Mouse (Mus musculus) midbrain, embryonic 16.5 days (tissue): ENCODE measurements around the gene Spo11. TPM values are rescaled to one million over a fixed set of nuclear protein-coding genes. Genes with fewer than 3 reads are reported as not detected.
A peak's percentile ranks its signal among the peaks of the same experiment; 100 is the strongest.

Experiments used
- ATAC-seq: fragments of 200-750 bp; cut with Nextera tagmentation; 2 replicates; pipeline ENCODE4 v1.8.0; 2017; ENCODE audit warnings: moderate TSS enrichment
- H3K27ac ChIP-seq: fragments of 300-500 bp; sonication (generic); 2 replicates; pipeline ENCODE4 v1.5.1; 2014; ENCODE audit warnings: mild to moderate bottlenecking, low read length, mixed read lengths
- H3K27me3 ChIP-seq: fragments of 300-500 bp; sonication (generic); 2 replicates; pipeline ENCODE4 v1.6.1; 2014; ENCODE audit warnings: low read depth, low read length, mixed read lengths; ENCODE audit not compliant: control insufficient read depth, insufficient read depth
- H3K36me3 ChIP-seq: fragments of 300-500 bp; sonication (generic); 2 replicates; pipeline ENCODE4 v1.6.1; 2014; ENCODE audit warnings: mild to moderate bottlenecking, low read length, moderate library complexity, mixed read lengths; ENCODE audit not compliant: control insufficient read depth, insufficient read depth
- H3K4me1 ChIP-seq: fragments of 300-500 bp; sonication (generic); 2 replicates; pipeline ENCODE4 v1.6.1; 2014; ENCODE audit warnings: mild to moderate bottlenecking, low read length, mixed read lengths; ENCODE audit not compliant: control insufficient read depth, insufficient read depth
- H3K4me2 ChIP-seq: fragments of 300-500 bp; sonication (generic); 2 replicates; pipeline ENCODE4 v1.6.1; 2014; ENCODE audit warnings: mild to moderate bottlenecking, low read length, mixed read lengths
- H3K4me3 ChIP-seq: fragments of 300-500 bp; sonication (generic); 2 replicates; pipeline ENCODE4 v1.5.1; 2014; ENCODE audit warnings: low read depth, mild to moderate bottlenecking, low read length, moderate library complexity, mixed read lengths
- H3K9ac ChIP-seq: fragments of 300-500 bp; sonication (generic); 2 replicates; pipeline ENCODE4 v1.6.1; 2014; ENCODE audit warnings: low read depth, low read length, mixed read lengths
- H3K9me3 ChIP-seq: fragments of 300-500 bp; sonication (generic); replicated peaks from 2 replicates; pipeline ENCODE4 v1.6.1; 2014; ENCODE audit warnings: mild to moderate bottlenecking, low read length, mixed read lengths; ENCODE audit not compliant: control insufficient read depth, poor library complexity, severe bottlenecking
- WGBS: fragments of 180-500 bp; shearing (Covaris S2); extraction: QIAGEN DNeasy Blood & Tissue Kit; methylation state at CpG from one replicate; pipeline ENCODE4 v1.1.7; 2014; 5-methylcytosine and 5-hydroxymethylcytosine counted together
- polyA plus RNA-seq: library from polyadenylated mRNA; unstranded; fragments of >200 nt; fragmentation: Nextera tagmentation; extraction: Ambion mirVana; gene quantifications from 2 replicates; pipeline ENCODE4 v1.2.1, GENCODE M21; 2015

Gene Spo11
- polyA plus RNA-seq, 1 experiment from 2014 or later = 1.0 TPM

- Histone ChIP-seq H3K4me2 (no peak overlapping the region), H3K4me1 (peaks cover 5% of the 10 kb centered on the region; the same call in 1 of the 2 replicates), H3K36me3 (no peaks in the 10 kb centered on the region), H3K9ac (no peak overlapping the region), H3K9me3 (no peaks in the 10 kb centered on the region; the same call in 1 of the 2 replicates), H3K27ac (no peak overlapping the region), H3K27me3 (no peaks in the 10 kb centered on the region), H3K4me3 (no peak overlapping the region)
- ATAC-seq = no peak
- 26% methylated on average over 11 of the region's 11 CpGs for WGBS
Measured at GRCm38 (mm10) chr2:172950722-172951121, 26.8 kb upstream of the Spo11 start.

GRCm38 (mm10) chr2:172951976-172952375 is 25.5 kb upstream of the Spo11 start:
- Histone ChIP-seq H3K36me3 (no peaks in the 10 kb centered on the region), H3K4me1 (peaks cover 5% of the 10 kb centered on the region; the same call in 1 of the 2 replicates), H3K27me3 (no peaks in the 10 kb centered on the region), H3K9ac (no peak overlapping the region), H3K4me2 (no peak overlapping the region), H3K27ac (no peak overlapping the region), H3K4me3 (no peak overlapping the region), H3K9me3 (peaks cover 5% of the 10 kb centered on the region; the same call in 1 of the 2 replicates)
- 88% methylated on average over 2 of the region's 2 CpGs for WGBS
- no peak for ATAC-seq

- Histone ChIP-seq H3K9me3 (peaks cover 5% of the 10 kb centered on the region; the same call in 1 of the 2 replicates), H3K27me3 (no peaks in the 10 kb centered on the region), H3K36me3 (no peaks in the 10 kb centered on the region), H3K4me1 (no peaks in the 10 kb centered on the region; the same call in 1 of the 2 replicates), H3K4me3 (no peak overlapping the region), H3K9ac (no peak overlapping the region), H3K27ac (no peak overlapping the region), H3K4me2 (no peak overlapping the region)
- 7% methylated on average over 5 of the region's 5 CpGs for WGBS
- 0 out of 2 replicates have a peak, but pooled peaks have one; percentile 56 for ATAC-seq
Measured at GRCm38 (mm10) chr2:172958579-172958978, 18.9 kb upstream of the Spo11 start.

- Histone ChIP-seq H3K36me3 (no peaks in the 10 kb centered on the region), H3K27me3 (no peaks in the 10 kb centered on the region), H3K9me3 (peaks cover 5% of the 10 kb centered on the region; the same call in 1 of the 2 replicates), H3K4me1 (no peaks in the 10 kb centered on the region; the same call in 1 of the 2 replicates), H3K9ac (no peak overlapping the region), H3K4me3 (no peak overlapping the region), H3K4me2 (no peak overlapping the region), H3K27ac (no peak overlapping the region)
- WGBS = 51% methylated on average over 13 of the region's 13 CpGs
- no peak for ATAC-seq
Measured at GRCm38 (mm10) chr2:172959006-172959768, 18.3 kb upstream of the Spo11 start.

GRCm38 (mm10) chr2:172960350-172960749 is 17.1 kb upstream of the Spo11 start:
- Histone ChIP-seq H3K27ac (no peak overlapping the region), H3K9ac (no peak overlapping the region), H3K4me2 (no peak overlapping the region), H3K36me3 (no peaks in the 10 kb centered on the region), H3K4me1 (no peaks in the 10 kb centered on the region; the same call in 1 of the 2 replicates), H3K4me3 (no peak overlapping the region), H3K9me3 (peaks cover 5% of the 10 kb centered on the region; the same call in 1 of the 2 replicates), H3K27me3 (no peaks in the 10 kb centered on the region)
- no peak for ATAC-seq
- 91% methylated on average over 3 of the region's 3 CpGs for WGBS

- H3K27me3 ChIP-seq = no peaks in the 10 kb centered on the region
- ATAC-seq = no peak
- H3K36me3 ChIP-seq = no peaks in the 10 kb centered on the region
- 35% methylated on average over 6 of the region's 6 CpGs for WGBS
- no peak overlapping the region for H3K27ac ChIP-seq
- no peaks in the 10 kb centered on the region; the same call in 1 of the 2 replicates for H3K4me1 ChIP-seq
- no peak overlapping the region for H3K4me2 ChIP-seq
- no peak overlapping the region for H3K9ac ChIP-seq
- no peak overlapping the region for H3K4me3 ChIP-seq
- H3K9me3 ChIP-seq = 0 out of 2 replicates have a peak, but pooled peaks cover 1% of the 10 kb centered on the region
Measured at GRCm38 (mm10) chr2:172961211-172961610, 16.3 kb upstream of the Spo11 start.

GRCm38 (mm10) chr2:172965249-172965648 is 12.3 kb upstream of the Spo11 start:
- Histone ChIP-seq H3K36me3 (no peaks in the 10 kb centered on the region), H3K27ac (no peak overlapping the region), H3K4me3 (no peak overlapping the region), H3K27me3 (no peaks in the 10 kb centered on the region), H3K4me2 (no peak overlapping the region), H3K9ac (no peak overlapping the region), H3K9me3 (no peaks in the 10 kb centered on the region), H3K4me1 (no peaks in the 10 kb centered on the region)
- 43% methylated on average over 11 of the region's 11 CpGs for whole genome bisulfite sequencing
- no peak for ATAC-seq

- Histone ChIP-seq H3K4me2 (no peak overlapping the region), H3K27me3 (no peaks in the 10 kb centered on the region), H3K9me3 (no peaks in the 10 kb centered on the region), H3K4me3 (no peak overlapping the region), H3K36me3 (no peaks in the 10 kb centered on the region), H3K27ac (no peak overlapping the region), H3K4me1 (no peaks in the 10 kb centered on the region), H3K9ac (no peak overlapping the region)
- 89% methylated on average over 5 of the region's 5 CpGs for WGBS
- ATAC-seq = no peak
Measured at GRCm38 (mm10) chr2:172966480-172966879, 11.0 kb upstream of the Spo11 start.

GRCm38 (mm10) chr2:172971865-172972264 is 5.6 kb upstream of the Spo11 start:
- 85% methylated on average over 2 of the region's 2 CpGs for WGBS
- H3K36me3 ChIP-seq = no peaks in the 10 kb centered on the region
- H3K27ac ChIP-seq = no peak overlapping the region
- H3K4me2 ChIP-seq = no peak overlapping the region
- H3K27me3 ChIP-seq = no peaks in the 10 kb centered on the region
- ATAC-seq = no peak
- peaks cover 3% of the 10 kb centered on the region; the same call in 1 of the 2 replicates for H3K4me1 ChIP-seq
- H3K9ac ChIP-seq = no peak overlapping the region
- no peaks in the 10 kb centered on the region for H3K9me3 ChIP-seq
- H3K4me3 ChIP-seq = no peak overlapping the region
